Mouse (Mus musculus) heart, embryonic 16.5 days (tissue): Measurements from ENCODE around the gene Vmn2r2. TPM values are rescaled to one million over a fixed set of nuclear protein-coding genes. Genes with fewer than 3 reads are reported as not detected.

ENCODE experiments used
- ATAC-seq: fragments of 200-750 bp; cut with Nextera tagmentation; replicated peaks from 2 replicates; pipeline ENCODE4 v1.8.0; 2017; ENCODE audit warnings: moderate number of reproducible peaks; ENCODE audit not compliant: insufficient read depth, low FRiP score; ENCODE audit errors: extremely low read depth
- H3K27ac ChIP-seq: fragments of 300-500 bp; sonication (generic); 2 replicates; pipeline ENCODE4 v1.5.1; 2014; ENCODE audit warnings: mild to moderate bottlenecking, low read length, control low read depth, moderate library complexity
- H3K27me3 ChIP-seq: fragments of 300-500 bp; sonication (generic); 2 replicates; pipeline ENCODE4 v1.6.1; 2014; ENCODE audit warnings: low read length, mixed read lengths; ENCODE audit not compliant: control insufficient read depth, insufficient read depth
- H3K36me3 ChIP-seq: fragments of 300-500 bp; sonication (generic); 2 replicates; pipeline ENCODE4 v1.6.1; 2014; ENCODE audit not compliant: control insufficient read depth, insufficient read depth
- H3K4me1 ChIP-seq: fragments of 300-500 bp; sonication (generic); 2 replicates; pipeline ENCODE4 v1.6.1; 2014; ENCODE audit warnings: low read length, mixed read lengths; ENCODE audit not compliant: control insufficient read depth, insufficient read depth
- H3K4me2 ChIP-seq: fragments of 300-500 bp; sonication (generic); 2 replicates; pipeline ENCODE4 v1.6.1; 2014; ENCODE audit warnings: low read depth, mild to moderate bottlenecking, control low read depth, low read length
- H3K4me3 ChIP-seq: fragments of 300-500 bp; sonication (generic); 2 replicates; pipeline ENCODE4 v1.5.1; 2014; ENCODE audit warnings: mild to moderate bottlenecking, control low read depth, low read length
- H3K9ac ChIP-seq: fragments of 300-500 bp; sonication (generic); 2 replicates; pipeline ENCODE4 v1.6.1; 2014; ENCODE audit warnings: low read length, control low read depth
- H3K9me3 ChIP-seq: fragments of 300-500 bp; sonication (generic); replicated peaks from 2 replicates; pipeline ENCODE4 v1.6.1; 2016; ENCODE audit warnings: low read length; ENCODE audit not compliant: control insufficient read depth
- WGBS: fragments of 180-500 bp; shearing (Covaris S2); extraction: QIAGEN DNeasy Blood & Tissue Kit; methylation state at CpG from one replicate; pipeline ENCODE4 v1.1.7; 2014; 5-methylcytosine and 5-hydroxymethylcytosine counted together
- polyA plus RNA-seq: library from polyadenylated mRNA; unstranded; fragments of >200 nt; fragmentation: Nextera tagmentation; extraction: Ambion mirVana; gene quantifications from 2 replicates; pipeline ENCODE4 v1.2.1, GENCODE M21; 2015

The Vmn2r2 gene
- polyA plus RNA-seq, result not detected in 2 replicates

DNA sequence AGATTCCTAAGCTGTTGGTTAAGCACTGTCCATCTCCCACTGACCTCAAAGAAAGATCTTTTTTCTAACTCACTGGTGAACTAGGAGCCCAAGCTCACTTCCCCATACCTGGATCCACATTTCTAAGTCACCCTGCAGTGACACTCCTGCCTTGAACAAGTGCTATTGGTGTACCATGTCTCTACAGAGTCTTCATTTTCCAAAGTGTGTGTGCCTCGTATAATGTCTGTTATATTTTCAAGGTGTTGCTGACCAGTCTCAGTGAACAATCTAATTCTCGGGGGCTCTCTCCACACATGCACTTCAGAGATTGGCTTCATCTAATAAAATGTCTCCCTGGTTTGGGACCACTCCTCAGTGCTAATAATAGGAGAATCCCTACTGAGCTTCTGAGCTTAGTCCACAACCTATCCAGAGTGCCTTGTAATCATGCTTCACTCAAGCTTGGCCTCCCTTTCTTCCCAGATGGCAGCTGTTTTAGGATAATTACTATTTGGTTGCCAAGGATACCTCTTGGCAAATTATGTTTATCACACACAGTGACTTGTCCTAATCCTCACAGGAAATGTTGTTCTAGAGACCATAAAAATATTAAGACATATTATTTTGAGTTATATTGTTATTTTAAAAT lies at the start of gene Vmn2r2:
Gene Vmn2r2, minus strand, starts transcription at position 51 of the 631 bp plus-strand sequence.
- Histone ChIP-seq H3K4me3 (no peak within 1 kb of the TSS), H3K27me3 (no peaks in the 10 kb centered on the region), H3K4me2 (no peak within 1 kb of the TSS), H3K27ac (no peak within 1 kb of the TSS), H3K9ac (no peak within 1 kb of the TSS), H3K36me3 (no peaks in the 10 kb centered on the region), H3K9me3 (no peaks in the 10 kb centered on the region), H3K4me1 (no peaks in the 10 kb centered on the region)
- no peak for ATAC-seq
- 78% methylated on average over 2 of the region's 2 CpGs for WGBS

DNA sequence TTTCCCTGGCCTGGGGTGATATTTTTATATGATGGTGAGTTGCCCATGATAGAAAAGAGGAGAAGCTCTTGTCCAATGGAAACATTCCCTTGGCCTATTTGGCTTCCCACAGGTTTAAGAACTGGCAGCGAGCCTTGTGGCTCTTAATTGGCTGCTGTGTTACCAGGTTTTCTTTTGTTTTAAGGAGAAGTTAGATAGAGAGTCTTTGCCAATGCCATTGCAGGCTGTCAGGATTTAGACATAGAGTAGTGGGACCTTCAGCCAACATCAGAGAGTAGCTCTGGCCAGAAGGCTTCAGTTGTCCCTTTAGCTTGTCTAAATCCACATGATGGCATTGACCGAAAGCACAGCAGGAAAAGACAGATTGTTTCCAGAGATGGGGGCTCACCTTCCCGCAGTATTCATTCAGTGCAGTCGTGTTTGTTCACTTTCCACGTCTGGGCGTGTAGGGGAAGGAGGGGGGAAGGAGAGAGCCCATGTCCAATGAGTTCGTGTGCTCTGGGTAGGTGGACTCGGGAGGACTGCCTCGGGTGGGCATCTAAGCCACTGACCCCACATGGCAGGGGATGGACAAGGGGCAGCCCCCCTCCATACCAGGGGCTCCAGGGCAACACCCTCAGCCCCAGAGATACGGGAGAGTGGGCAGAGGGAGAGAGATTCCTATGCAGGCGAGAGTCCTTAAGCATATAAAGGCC lies 28.2 kb downstream of the Vmn2r2 start:
- WGBS, result 81% methylated on average over 11 of the region's 11 CpGs
- Histone ChIP-seq H3K27me3 (no peaks in the 10 kb centered on the region), H3K4me3 (no peak overlapping the region), H3K9ac (no peak overlapping the region), H3K4me1 (no peaks in the 10 kb centered on the region), H3K27ac (no peak overlapping the region), H3K36me3 (no peaks in the 10 kb centered on the region), H3K9me3 (no peaks in the 10 kb centered on the region), H3K4me2 (no peak overlapping the region)
- ATAC-seq, result no peak

GRCm38 (mm10) chr3:64112707-64113106 lies 29.0 kb downstream of the Vmn2r2 start:
- ATAC-seq, result no peak
- Histone ChIP-seq H3K4me2 (no peak overlapping the region), H3K9ac (no peak overlapping the region), H3K4me1 (no peaks in the 10 kb centered on the region), H3K9me3 (no peaks in the 10 kb centered on the region), H3K36me3 (no peaks in the 10 kb centered on the region), H3K27ac (no peak overlapping the region), H3K27me3 (no peaks in the 10 kb centered on the region), H3K4me3 (no peak overlapping the region)
- WGBS, result 84% methylated on average over 1 of the region's 1 CpGs

DNA sequence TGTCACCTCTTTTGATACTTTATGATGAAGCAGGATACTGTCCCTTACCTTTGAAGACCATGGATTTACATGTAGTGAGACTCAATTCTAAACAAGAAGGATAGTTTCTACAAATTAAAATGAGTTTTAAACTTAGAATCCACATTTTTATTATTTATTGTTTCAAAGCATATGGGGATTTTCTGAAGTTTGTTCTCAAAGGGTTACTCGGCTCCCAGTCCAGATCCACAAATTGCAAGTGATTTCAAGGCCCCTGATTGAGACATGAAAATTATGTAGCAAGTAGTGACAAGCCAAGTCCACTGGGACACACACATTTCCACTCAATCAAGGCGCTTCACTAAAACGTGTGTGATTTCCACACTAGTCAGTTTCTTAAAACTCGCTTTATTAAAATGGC lies 60.5 kb downstream of the Vmn2r2 start, which contains the start of gene Vmn2r1:
Gene Vmn2r1, plus strand, starts transcription at position 301 of the 400 bp plus-strand sequence.
- H3K4me3 ChIP-seq, result no peak within 1 kb of the TSS
- no peaks in the 10 kb centered on the region for H3K36me3 ChIP-seq
- no peak within 1 kb of the TSS for H3K27ac ChIP-seq
- H3K4me1 ChIP-seq, result no peaks in the 10 kb centered on the region
- no peak for ATAC-seq
- WGBS, result 73% methylated on average over 4 of the region's 4 CpGs
- no peak within 1 kb of the TSS for H3K4me2 ChIP-seq
- no peaks in the 10 kb centered on the region for H3K27me3 ChIP-seq
- no peak within 1 kb of the TSS for H3K9ac ChIP-seq
- H3K9me3 ChIP-seq, result no peaks in the 10 kb centered on the region

Other genes with a start within 250 kb of the Vmn2r2 start
- 0.33 and 1.1 TPM in 2 replicates for gene Plch1, start 242.5 kb downstream of the Vmn2r2 start, polyA plus RNA-seq
- gene E130311K13Rik, start 212.5 kb downstream of the Vmn2r2 start, polyA plus RNA-seq, result 3.7 and 4.0 TPM in 2 replicates
- gene Slc33a1, start 177.2 kb downstream of the Vmn2r2 start, polyA plus RNA-seq, result 11.1 and 12.7 TPM in 2 replicates
- 35.1 and 36.4 TPM in 2 replicates for gene Gmps, start 165.8 kb downstream of the Vmn2r2 start, polyA plus RNA-seq
- gene Vmn2r1, start 60.4 kb downstream of the Vmn2r2 start, polyA plus RNA-seq, result 0.05 TPM in 1 of 2 replicates, not detected in the other
- gene Vmn2r3, start 147.8 kb upstream of the Vmn2r2 start, polyA plus RNA-seq, result not detected in 2 replicates